Mouse (Mus musculus): Measurements from ENCODE around the gene Spg7. TPM values are rescaled to one million over a fixed set of nuclear protein-coding genes. Genes with fewer than 3 reads are reported as not detected.
A peak's percentile ranks its signal among the peaks of the same experiment; 100 is the strongest.

Gene Spg7
- total and polyA plus RNA-seq, 3 experiments, result 74.4 to 113 (median 88.2) TPM

GRCm38 (mm10) chr8:123131041-123131440, 68.3 kb downstream of the Spg7 start:
- no peak for TF ChIP-seq EP300 (IDR thresholded peaks at IDR 0.05; ENCODE audit: insufficient read depth, low read depth, low read length)
- intact Hi-C loops (cut with DNase I), result no loop called here
- WGBS, result 30% methylated on average over 9 of the region's 9 CpGs
- Histone ChIP-seq H3K4me3 (no peak overlapping the region), H3K36me3 (ENCODE audit: control insufficient read depth, insufficient read depth, low read length) (no peaks in the 10 kb centered on the region), H3K79me2 (replicated peaks; ENCODE audit: control insufficient read depth, insufficient read depth, low read length) (no peaks in the 10 kb centered on the region), H3K27me3 (ENCODE audit: control insufficient read depth, insufficient read depth, low read length) (no peaks in the 10 kb centered on the region), H3K27ac (no peak overlapping the region), H3K9ac (ENCODE audit: low read depth, low read length) (0 out of 2 replicates have a peak overlapping the region, but pooled peaks have one; percentile 21), H3K4me1 (ENCODE audit: control insufficient read depth, insufficient read depth, low read length) (peaks cover 2% of the 10 kb centered on the region; the same call in 1 of the 2 replicates)
- peak in 1 of 2 experiments; percentile 19 for DNase-seq

- Histone ChIP-seq H3K36me3 (ENCODE audit: control insufficient read depth, insufficient read depth, low read length) (no peaks in the 10 kb centered on the region), H3K4me1 (ENCODE audit: control insufficient read depth, insufficient read depth, low read length) (peaks cover 5% of the 10 kb centered on the region; the same call in 1 of the 2 replicates), H3K79me2 (replicated peaks; ENCODE audit: control insufficient read depth, insufficient read depth, low read length) (no peaks in the 10 kb centered on the region), H3K27me3 (ENCODE audit: control insufficient read depth, insufficient read depth, low read length) (no peaks in the 10 kb centered on the region), H3K4me3 (no peak overlapping the region), H3K27ac (no peak overlapping the region), H3K9ac (ENCODE audit: low read depth, low read length) (no peak overlapping the region)
- intact Hi-C loops (cut with DNase I), result no loop called here
- WGBS, result 92% methylated on average over 2 of the region's 2 CpGs
- TF ChIP-seq POLR2A (IDR thresholded peaks at IDR 0.05; ENCODE audit: insufficient read depth, low read depth, low read length) (no peak), CTCF (IDR thresholded peaks at IDR 0.05) (peak; percentile 19)
- DNase-seq, result no peak
These were observed 70.2 kb downstream of the Spg7 start for GRCm38 (mm10) chr8:123132953-123133352.

- Histone ChIP-seq H3K27me3 (ENCODE audit: control insufficient read depth, insufficient read depth, low read length) (no peaks in the 10 kb centered on the region), H3K36me3 (ENCODE audit: control insufficient read depth, insufficient read depth, low read length) (no peaks in the 10 kb centered on the region), H3K9ac (ENCODE audit: low read depth, low read length) (no peak overlapping the region), H3K27ac (no peak overlapping the region), H3K79me2 (replicated peaks; ENCODE audit: control insufficient read depth, insufficient read depth, low read length) (no peaks in the 10 kb centered on the region), H3K4me3 (no peak overlapping the region), H3K4me1 (ENCODE audit: control insufficient read depth, insufficient read depth, low read length) (peaks cover 6% of the 10 kb centered on the region; the same call in 1 of the 2 replicates)
- no peak for TF ChIP-seq EP300 (IDR thresholded peaks at IDR 0.05; ENCODE audit: insufficient read depth, low read depth, low read length)
- 84% methylated on average over 11 of the region's 11 CpGs for WGBS
- no peak for DNase-seq
- intact Hi-C loops (cut with DNase I), result no loop called here
These were observed 71.5 kb downstream of the Spg7 start for GRCm38 (mm10) chr8:123134149-123134713.

DNA sequence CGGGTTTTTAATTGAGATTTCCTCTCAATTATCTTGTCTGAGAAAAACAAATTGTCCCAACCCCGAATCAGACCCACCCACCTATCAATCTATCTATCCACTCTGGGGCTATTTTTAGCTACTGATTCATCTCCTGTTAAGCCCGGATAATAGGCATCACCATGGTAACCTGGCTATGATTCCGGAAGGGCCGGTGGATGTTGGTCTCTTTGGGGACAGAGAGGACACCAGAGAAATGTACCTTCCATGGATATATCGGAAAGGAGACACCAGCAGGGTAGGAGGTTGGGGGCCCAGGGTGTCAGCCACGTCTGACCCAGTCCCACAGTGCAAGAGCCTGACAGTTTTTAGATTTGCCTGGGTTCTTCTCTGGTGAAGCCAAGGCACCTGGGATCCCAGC, 72.7 kb downstream of the Spg7 start:
- H3K36me3 ChIP-seq (ENCODE audit: control insufficient read depth, insufficient read depth, low read length), result no peaks in the 10 kb centered on the region
- no peak overlapping the region for H3K9ac ChIP-seq (ENCODE audit: low read depth, low read length)
- H3K4me1 ChIP-seq (ENCODE audit: control insufficient read depth, insufficient read depth, low read length), result peaks cover 6% of the 10 kb centered on the region; the same call in 1 of the 2 replicates
- H3K27ac ChIP-seq, result peak overlapping the region; percentile 5; the same call in 1 of the 2 replicates
- TF ChIP-seq EP300 (IDR thresholded peaks at IDR 0.05; ENCODE audit: insufficient read depth, low read depth, low read length) (no peak), CTCF (IDR thresholded peaks at IDR 0.05) (no peak), POLR2A (IDR thresholded peaks at IDR 0.05; ENCODE audit: insufficient read depth, low read depth, low read length) (no peak)
- H3K27me3 ChIP-seq (ENCODE audit: control insufficient read depth, insufficient read depth, low read length), result no peaks in the 10 kb centered on the region
- DNase-seq, result no peak
- intact Hi-C loops (cut with DNase I), result no loop called here
- WGBS, result 34% methylated on average over 7 of the region's 7 CpGs
- H3K4me3 ChIP-seq, result no peak overlapping the region
- H3K79me2 ChIP-seq (replicated peaks; ENCODE audit: control insufficient read depth, insufficient read depth, low read length), result no peaks in the 10 kb centered on the region

GRCm38 (mm10) chr8:123135806-123136205, 73.1 kb downstream of the Spg7 start:
- Histone ChIP-seq H3K27ac (peak overlapping the region; percentile 5; the same call in 1 of the 2 replicates), H3K4me3 (no peak overlapping the region), H3K36me3 (ENCODE audit: control insufficient read depth, insufficient read depth, low read length) (no peaks in the 10 kb centered on the region), H3K4me1 (ENCODE audit: control insufficient read depth, insufficient read depth, low read length) (peaks cover 6% of the 10 kb centered on the region; the same call in 1 of the 2 replicates), H3K9ac (ENCODE audit: low read depth, low read length) (no peak overlapping the region), H3K79me2 (replicated peaks; ENCODE audit: control insufficient read depth, insufficient read depth, low read length) (no peaks in the 10 kb centered on the region), H3K27me3 (ENCODE audit: control insufficient read depth, insufficient read depth, low read length) (no peaks in the 10 kb centered on the region)
- intact Hi-C loops (cut with DNase I), result no loop called here
- WGBS, result 59% methylated on average over 9 of the region's 9 CpGs
- DNase-seq, result no peak
- TF ChIP-seq CTCF (IDR thresholded peaks at IDR 0.05) (no peak), POLR2A (IDR thresholded peaks at IDR 0.05; ENCODE audit: insufficient read depth, low read depth, low read length) (no peak), EP300 (IDR thresholded peaks at IDR 0.05; ENCODE audit: insufficient read depth, low read depth, low read length) (no peak)

GRCm38 (mm10) chr8:123136287-123136686, 73.5 kb downstream of the Spg7 start:
- WGBS, result 84% methylated on average over 9 of the region's 9 CpGs
- Histone ChIP-seq H3K4me1 (ENCODE audit: control insufficient read depth, insufficient read depth, low read length) (peaks cover 4% of the 10 kb centered on the region; the same call in 1 of the 2 replicates), H3K27me3 (ENCODE audit: control insufficient read depth, insufficient read depth, low read length) (no peaks in the 10 kb centered on the region), H3K79me2 (replicated peaks; ENCODE audit: control insufficient read depth, insufficient read depth, low read length) (no peaks in the 10 kb centered on the region), H3K36me3 (ENCODE audit: control insufficient read depth, insufficient read depth, low read length) (no peaks in the 10 kb centered on the region), H3K9ac (ENCODE audit: low read depth, low read length) (no peak overlapping the region), H3K4me3 (no peak overlapping the region), H3K27ac (no peak overlapping the region)
- TF ChIP-seq EP300 (IDR thresholded peaks at IDR 0.05; ENCODE audit: insufficient read depth, low read depth, low read length) (no peak), CTCF (IDR thresholded peaks at IDR 0.05) (no peak), POLR2A (IDR thresholded peaks at IDR 0.05; ENCODE audit: insufficient read depth, low read depth, low read length) (no peak)
- intact Hi-C loops (cut with DNase I), result no loop called here
- DNase-seq, result peak; percentile 46 to 58

Measured in heart, adult 2 months (tissue).